Mouse (Mus musculus): ENCODE data around the gene Hist1h2ao. TPM values are rescaled to one million over a fixed set of nuclear protein-coding genes. Genes with fewer than 3 reads are reported as not detected.

The Hist1h2ao gene
- not detected for polyA plus RNA-seq (2017; shearing (Covaris generic))

DNA sequence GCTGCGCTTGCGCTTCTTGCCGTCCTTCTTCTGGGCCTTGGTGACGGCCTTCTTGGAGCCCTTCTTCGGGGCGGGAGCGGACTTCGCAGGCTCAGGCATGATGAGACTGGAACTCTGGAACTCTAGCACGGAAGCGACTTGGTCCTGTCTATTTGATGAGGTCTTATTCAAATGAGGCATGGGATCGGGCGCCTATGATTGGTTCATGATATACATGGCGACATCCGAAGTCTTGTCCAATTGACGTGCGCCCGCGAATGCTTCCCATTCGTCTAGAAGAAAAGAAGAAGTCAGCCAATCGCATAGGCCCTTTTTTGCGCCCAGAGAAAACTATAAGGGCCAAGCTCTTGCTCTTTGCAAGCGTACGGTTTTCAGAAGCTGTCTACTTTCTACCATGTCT, at the start of gene Hist1h2ao, which contains the start of gene Hist1h2bq:
Hist1h2ao (plus strand) TSS at position 393 of the 400 bp plus-strand sequence.
Hist1h2bq (minus strand) TSS at position 125 of the 400 bp plus-strand sequence.

DNA sequence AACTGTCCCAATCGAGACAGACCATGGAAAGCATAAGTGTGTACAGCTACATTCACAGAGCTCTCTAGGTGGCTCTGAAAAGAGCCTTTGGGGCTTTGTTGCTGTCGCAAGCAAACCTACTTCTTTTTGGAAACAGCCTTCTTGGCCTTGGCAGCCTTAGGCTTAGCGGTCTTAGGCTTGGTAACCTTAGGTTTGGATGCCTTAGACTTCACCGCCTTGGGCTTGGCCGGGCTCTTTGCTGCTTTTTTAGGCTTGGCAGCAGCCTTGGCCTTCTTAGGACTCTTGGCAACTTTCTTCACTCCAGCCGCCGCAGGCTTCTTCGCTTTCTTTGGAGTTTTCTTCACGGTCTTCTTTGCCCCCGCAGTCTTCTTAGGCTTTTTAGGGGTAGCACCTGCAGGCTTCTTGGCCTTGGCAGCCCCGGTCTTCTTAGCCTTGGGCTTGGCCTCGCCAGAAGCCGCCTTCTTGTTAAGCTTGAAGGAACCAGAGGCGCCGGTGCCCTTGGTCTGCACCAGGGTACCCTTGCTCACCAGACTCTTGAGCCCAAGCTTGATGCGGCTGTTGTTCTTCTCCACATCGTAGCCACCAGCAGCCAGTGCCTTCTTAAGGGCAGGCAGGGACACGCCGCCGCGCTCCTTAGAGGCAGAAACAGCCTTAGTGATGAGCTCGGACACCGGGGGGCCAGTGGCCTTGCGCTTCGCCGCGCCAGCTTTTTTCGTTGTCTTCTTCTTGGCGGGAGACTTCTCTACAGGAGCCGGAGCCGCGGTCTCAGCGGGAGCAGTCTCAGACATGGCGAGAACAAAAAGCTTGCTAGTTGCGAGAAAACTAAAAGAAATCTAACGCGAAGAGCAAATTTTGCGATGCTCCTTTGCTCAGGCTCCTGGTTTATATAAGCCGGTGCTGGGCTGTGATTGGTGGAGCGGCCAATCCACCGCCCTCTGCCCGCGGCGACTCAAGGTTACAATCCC, 30.2 kb upstream of the Hist1h2ao start, which contains the start of gene Hist1h1b:
Hist1h1b (minus strand) TSS at position 859 of the 965 bp plus-strand sequence.

DNA sequence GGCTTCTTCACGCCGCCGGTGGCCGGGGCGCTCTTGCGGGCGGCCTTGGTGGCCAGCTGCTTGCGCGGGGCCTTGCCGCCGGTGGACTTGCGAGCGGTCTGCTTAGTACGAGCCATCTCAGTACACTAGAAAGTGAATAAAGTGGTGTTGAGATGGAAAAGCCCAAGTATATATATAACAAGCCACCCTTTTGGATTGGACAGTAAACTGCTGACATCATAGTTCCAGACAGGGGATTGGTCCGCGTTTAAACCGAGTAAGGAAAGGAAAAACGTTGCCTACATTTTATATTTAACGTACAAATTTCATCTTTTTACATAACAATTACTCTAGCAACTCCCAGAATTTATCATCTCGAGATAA, 27.0 kb upstream of the Hist1h2ao start, which contains the start of gene Hist1h3i:
Hist1h3i (minus strand) TSS at position 116 of the 363 bp plus-strand sequence.

DNA sequence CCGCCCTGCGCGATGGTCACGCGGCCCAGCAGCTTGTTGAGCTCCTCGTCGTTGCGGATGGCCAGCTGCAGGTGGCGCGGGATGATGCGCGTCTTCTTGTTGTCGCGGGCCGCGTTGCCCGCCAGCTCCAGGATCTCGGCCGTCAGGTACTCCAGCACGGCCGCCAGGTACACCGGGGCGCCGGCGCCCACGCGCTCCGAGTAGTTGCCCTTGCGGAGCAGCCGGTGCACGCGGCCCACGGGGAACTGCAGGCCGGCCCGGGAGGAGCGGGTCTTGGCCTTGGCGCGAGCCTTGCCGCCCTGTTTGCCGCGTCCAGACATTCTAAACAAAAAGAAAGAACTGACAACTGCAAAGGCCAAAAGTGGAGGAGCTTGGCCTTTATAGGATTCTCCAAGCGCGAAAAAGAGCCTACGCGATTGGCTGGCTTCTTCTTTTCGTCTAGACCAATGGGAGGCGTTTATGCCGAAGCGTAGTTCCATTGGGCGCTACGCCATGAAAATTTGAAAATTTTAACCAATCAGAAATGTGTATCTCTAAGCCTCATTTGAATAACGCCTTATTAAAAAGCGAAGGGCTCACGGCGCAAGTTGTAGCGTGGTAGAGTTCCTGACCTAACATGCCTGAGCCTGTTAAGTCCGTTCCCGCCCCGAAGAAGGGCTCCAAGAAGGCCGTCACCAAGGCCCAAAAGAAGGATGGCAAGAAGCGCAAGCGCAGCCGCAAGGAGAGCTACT, 23.2 kb upstream of the Hist1h2ao start, which contains the start of the genes Hist1h2an and Hist1h2bp:
Hist1h2an (minus strand) TSS at position 320 of the 731 bp plus-strand sequence.
Hist1h2bp (plus strand) TSS at position 563 of the 731 bp plus-strand sequence.

DNA sequence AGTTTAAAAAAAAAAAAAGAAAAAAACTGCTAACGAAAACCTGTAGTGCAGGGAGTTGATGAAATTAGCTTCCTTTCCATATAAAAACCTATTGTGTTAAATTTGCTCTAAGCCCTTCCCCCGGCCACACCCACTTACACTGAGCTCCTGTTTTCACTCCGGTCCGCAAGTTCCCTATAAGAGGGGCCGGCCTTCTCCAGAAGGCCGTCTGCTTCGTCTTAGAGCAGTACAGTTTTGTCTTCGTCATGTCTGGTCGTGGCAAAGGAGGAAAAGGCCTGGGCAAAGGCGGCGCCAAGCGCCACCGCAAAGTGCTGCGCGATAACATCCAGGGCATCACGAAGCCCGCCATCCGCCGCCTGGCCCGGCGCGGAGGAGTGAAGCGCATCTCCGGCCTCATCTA, 1.3 kb downstream of the Hist1h2ao start, which contains the start of gene Hist1h4m:
Hist1h4m (plus strand) TSS at position 208 of the 400 bp plus-strand sequence.

DNA sequence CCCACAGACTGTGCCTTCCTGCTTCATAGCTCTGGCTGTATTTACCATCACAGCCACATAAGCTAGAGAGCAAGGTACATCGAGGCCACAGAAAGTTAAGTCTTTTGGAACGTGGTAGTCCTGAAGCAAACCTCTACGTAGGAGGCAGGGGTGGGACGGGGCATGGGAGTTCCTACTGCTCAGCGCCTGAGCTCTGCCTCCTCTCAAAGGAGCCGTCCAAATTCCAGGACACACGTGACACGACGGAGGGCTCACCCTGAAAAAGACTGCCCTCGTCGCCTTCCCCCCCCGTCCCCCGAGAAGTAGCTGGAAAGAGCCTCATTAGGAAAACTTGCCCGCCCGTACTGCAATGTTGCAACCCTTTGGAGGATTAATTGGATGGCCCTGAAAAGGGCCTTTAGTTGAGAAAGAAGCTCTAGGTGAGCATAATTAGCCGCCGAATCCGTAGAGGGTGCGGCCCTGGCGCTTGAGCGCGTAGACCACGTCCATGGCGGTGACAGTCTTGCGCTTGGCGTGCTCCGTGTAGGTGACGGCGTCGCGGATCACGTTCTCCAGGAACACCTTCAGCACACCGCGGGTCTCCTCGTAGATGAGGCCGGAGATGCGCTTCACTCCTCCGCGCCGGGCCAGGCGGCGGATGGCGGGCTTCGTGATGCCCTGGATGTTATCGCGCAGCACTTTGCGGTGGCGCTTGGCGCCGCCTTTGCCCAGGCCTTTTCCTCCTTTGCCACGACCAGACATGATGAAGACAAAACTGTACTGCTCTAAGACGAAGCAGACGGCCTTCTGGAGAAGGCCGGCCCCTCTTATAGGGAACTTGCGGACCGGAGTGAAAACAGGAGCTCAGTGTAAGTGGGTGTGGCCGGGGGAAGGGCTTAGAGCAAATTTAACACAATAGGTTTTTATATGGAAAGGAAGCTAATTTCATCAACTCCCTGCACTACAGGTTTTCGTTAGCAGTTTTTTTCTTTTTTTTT, 21.4 kb downstream of the Hist1h2ao start, which contains the start of gene Hist1h4n:
Hist1h4n (minus strand) TSS at position 779 of the 977 bp plus-strand sequence.

DNA sequence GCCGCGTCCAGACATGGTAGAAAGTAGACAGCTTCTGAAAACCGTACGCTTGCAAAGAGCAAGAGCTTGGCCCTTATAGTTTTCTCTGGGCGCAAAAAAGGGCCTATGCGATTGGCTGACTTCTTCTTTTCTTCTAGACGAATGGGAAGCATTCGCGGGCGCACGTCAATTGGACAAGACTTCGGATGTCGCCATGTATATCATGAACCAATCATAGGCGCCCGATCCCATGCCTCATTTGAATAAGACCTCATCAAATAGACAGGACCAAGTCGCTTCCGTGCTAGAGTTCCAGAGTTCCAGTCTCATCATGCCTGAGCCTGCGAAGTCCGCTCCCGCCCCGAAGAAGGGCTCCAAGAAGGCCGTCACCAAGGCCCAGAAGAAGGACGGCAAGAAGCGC, 23.2 kb downstream of the Hist1h2ao start, which contains the start of the genes Hist1h2ap and Hist1h2br:
Hist1h2ap (minus strand) TSS at position 47 of the 400 bp plus-strand sequence.
Hist1h2br (plus strand) TSS at position 283 of the 400 bp plus-strand sequence.

Other genes starting within 250 kb of the Hist1h2ao start
- not detected for gene Olfr1364, start 228.7 kb upstream of the Hist1h2ao start, polyA plus RNA-seq (2017; shearing (Covaris generic))
- gene Olfr1362, start 196.4 kb upstream of the Hist1h2ao start, polyA plus RNA-seq (2017; shearing (Covaris generic)), result not detected
- gene Olfr11, start 167.9 kb upstream of the Hist1h2ao start, polyA plus RNA-seq (2017; shearing (Covaris generic)), result not detected
- not detected for gene Olfr1361, start 147.1 kb upstream of the Hist1h2ao start, polyA plus RNA-seq (2017; shearing (Covaris generic))
- gene Olfr1360, start 133.1 kb upstream of the Hist1h2ao start, polyA plus RNA-seq (2017; shearing (Covaris generic)), result not detected
- gene Olfr1359, start 112.4 kb upstream of the Hist1h2ao start, polyA plus RNA-seq (2017; shearing (Covaris generic)), result not detected
- gene Hist1h2bl, start 94.3 kb upstream of the Hist1h2ao start, polyA plus RNA-seq (2017; shearing (Covaris generic)), result 2.4 TPM
- 14.3 TPM for gene Hist1h2ai, start 94.0 kb upstream of the Hist1h2ao start, polyA plus RNA-seq (2017; shearing (Covaris generic))
- not detected for gene Hist1h3h, start 92.8 kb upstream of the Hist1h2ao start, polyA plus RNA-seq (2017; shearing (Covaris generic))
- 0.87 TPM for gene Hist1h2bm, start 88.4 kb upstream of the Hist1h2ao start, polyA plus RNA-seq (2017; shearing (Covaris generic))
- gene Hist1h4j, start 75.4 kb upstream of the Hist1h2ao start, polyA plus RNA-seq (2017; shearing (Covaris generic)), result 0.80 TPM
- gene Hist1h4k, start 60.0 kb upstream of the Hist1h2ao start, polyA plus RNA-seq (2017; shearing (Covaris generic)), result 8.1 TPM
- 1.6 TPM for gene Hist1h2ak, start 56.6 kb upstream of the Hist1h2ao start, polyA plus RNA-seq (2017; shearing (Covaris generic))
- gene Hist1h2bn, start 56.3 kb upstream of the Hist1h2ao start, polyA plus RNA-seq (2017; shearing (Covaris generic)), result not detected
- gene Hist1h1b, start 29.8 kb upstream of the Hist1h2ao start, polyA plus RNA-seq (2017; shearing (Covaris generic)), result 1.8 TPM
- 1.1 TPM for gene Hist1h3i, start 27.1 kb upstream of the Hist1h2ao start, polyA plus RNA-seq (2017; shearing (Covaris generic))
- gene Hist1h2an, start 23.2 kb upstream of the Hist1h2ao start, polyA plus RNA-seq (2017; shearing (Covaris generic)), result 0.99 TPM
- not detected for gene Hist1h2bp, start 23.0 kb upstream of the Hist1h2ao start, polyA plus RNA-seq (2017; shearing (Covaris generic))
- 5.0 TPM for gene Hist1h2bq, start 268 bp upstream of the Hist1h2ao start, polyA plus RNA-seq (2017; shearing (Covaris generic))
- gene Hist1h4m, start 1.3 kb downstream of the Hist1h2ao start, polyA plus RNA-seq (2017; shearing (Covaris generic)), result 36.0 TPM
- gene Hist1h4n, start 21.7 kb downstream of the Hist1h2ao start, polyA plus RNA-seq (2017; shearing (Covaris generic)), result 18.1 TPM
- gene Hist1h2ap, start 23.0 kb downstream of the Hist1h2ao start, polyA plus RNA-seq (2017; shearing (Covaris generic)), result 144 TPM
- 5.0 TPM for gene Hist1h2br, start 23.3 kb downstream of the Hist1h2ao start, polyA plus RNA-seq (2017; shearing (Covaris generic))
- not detected for gene Zfp184, start 134.6 kb downstream of the Hist1h2ao start, polyA plus RNA-seq (2017; shearing (Covaris generic))
- gene Pom121l2, start 170.7 kb downstream of the Hist1h2ao start, polyA plus RNA-seq (2017; shearing (Covaris generic)), result not detected
- 0.57 TPM for gene Prss16, start 199.3 kb downstream of the Hist1h2ao start, polyA plus RNA-seq (2017; shearing (Covaris generic))
- not detected for gene Hist1h2ah, start 225.1 kb downstream of the Hist1h2ao start, polyA plus RNA-seq (2017; shearing (Covaris generic))
- gene Hist1h2bk, start 225.4 kb downstream of the Hist1h2ao start, polyA plus RNA-seq (2017; shearing (Covaris generic)), result 0.47 TPM
- 9.4 TPM for gene Hist1h4i, start 230.9 kb downstream of the Hist1h2ao start, polyA plus RNA-seq (2017; shearing (Covaris generic))
- 0.59 TPM for gene Hist1h2ag, start 232.5 kb downstream of the Hist1h2ao start, polyA plus RNA-seq (2017; shearing (Covaris generic))
- 2.6 TPM for gene Hist1h2bj, start 232.7 kb downstream of the Hist1h2ao start, polyA plus RNA-seq (2017; shearing (Covaris generic))